Mouse (Mus musculus): Measurements from ENCODE around the gene Gm1673.

The Gm1673 gene

DNA sequence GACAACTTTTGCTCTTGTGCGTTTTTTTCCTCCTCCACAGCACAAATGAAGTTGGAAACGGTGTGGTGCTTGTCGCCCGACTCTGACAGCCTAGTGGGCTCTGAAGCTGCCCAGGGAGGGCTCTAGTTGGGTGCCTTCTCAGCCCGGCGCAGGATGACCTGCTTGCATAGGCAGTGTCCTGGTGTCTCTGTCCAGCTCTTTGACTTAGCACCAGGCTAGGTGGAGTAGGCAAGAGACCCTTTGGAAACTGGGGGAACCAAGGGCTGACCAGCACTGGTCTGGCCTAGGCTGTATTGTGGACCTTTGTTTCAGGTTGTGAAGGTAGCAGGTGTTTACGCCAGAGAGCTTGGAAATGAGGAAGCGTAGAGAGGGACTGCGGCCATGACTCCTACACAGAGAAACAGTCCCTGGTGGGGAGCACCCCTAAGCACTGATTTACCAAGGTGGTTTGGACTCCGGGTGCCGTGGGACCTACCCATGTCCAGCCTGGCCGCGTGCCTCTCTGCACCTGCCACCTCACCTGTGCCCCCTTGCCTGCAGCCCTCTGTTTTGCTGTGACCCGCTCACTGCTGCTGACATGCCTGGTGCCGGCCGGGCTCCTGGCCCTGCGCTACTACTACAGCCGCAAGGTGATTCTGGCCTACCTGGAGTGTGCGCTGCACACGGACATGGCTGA lies 14.7 kb downstream of the Gm1673 start:
- no peak for DNase-seq (ENCODE audit: low read depth)

DNA sequence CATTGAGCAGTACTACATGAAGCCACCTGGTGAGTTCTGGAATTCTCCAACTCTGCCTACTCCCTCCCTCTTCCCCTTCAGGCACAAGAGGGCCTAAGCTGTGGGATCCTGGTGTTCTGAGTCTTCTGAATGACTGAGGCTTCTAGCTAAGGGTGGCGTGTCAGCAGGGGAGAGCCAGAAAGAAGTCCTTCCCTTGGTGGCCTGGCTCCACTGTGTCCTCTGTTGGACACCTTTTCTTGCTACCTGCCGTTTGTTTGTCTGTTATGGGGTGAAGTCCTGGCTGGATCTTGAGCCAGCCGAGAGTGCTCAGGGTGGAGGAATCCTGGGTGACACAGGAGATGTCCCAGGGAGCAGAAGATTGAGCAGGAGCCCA lies 15.3 kb downstream of the Gm1673 start:
- DNase-seq (ENCODE audit: low read depth) = no peak

DNA sequence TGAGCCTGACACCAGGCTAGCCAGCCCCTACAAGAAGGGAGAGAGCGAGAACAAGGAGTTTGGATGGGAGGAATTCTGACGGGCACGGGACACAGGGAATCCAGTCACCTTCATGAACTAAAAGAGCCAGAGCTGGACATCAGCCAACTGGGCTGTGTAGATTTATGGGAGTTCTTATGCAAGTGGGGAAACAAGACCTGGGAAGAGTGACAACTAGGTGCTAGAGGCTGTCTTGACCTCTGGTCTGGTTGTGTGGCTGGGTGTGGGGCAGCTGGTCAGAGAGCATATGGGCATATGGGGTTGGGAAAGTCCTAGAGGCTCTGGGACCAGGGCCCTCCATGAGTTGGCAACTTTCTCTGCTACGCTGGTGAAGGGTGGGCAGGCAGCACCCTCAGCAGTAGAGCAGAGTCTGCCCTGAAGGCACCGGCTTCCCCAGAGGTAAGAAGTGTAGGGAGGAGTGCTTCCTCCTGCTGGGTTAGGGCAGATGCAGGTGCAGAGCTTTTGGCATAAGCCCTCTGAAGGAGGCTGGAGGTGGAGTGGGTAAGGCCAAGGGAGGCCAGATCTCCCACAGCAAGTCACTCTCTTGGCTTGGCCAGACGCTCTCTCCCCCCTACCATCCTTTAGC lies 16.3 kb downstream of the Gm1673 start:
- peak; percentile 37 for DNase-seq (ENCODE audit: low read depth)

- no peak for DNase-seq (ENCODE audit: low read depth)
These were observed 17.6 kb downstream of the Gm1673 start for GRCm38 (mm10) chr5:34000809-34001208.

- no peak for DNase-seq (ENCODE audit: low read depth)
These were observed 18.2 kb downstream of the Gm1673 start for GRCm38 (mm10) chr5:34001401-34001800.

DNA sequence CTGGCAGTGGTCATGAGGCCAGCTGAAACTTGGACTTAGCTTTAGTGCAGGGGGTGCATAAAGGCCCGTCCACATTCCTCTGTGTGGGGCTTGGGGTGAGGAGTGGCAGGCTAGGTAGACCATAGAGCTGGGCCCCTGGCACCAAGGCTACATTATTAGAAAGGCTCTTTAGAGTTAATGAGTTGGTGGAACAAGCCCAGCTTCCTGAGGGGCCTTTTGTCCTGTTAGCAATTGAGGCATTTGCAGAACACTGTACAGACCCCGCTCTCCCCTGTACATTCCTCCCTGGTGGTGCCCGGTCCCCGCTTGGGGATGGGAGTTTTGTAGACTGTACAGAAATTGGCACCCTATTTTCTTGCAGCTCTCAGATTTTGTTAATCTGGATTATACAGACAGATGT lies 19.4 kb downstream of the Gm1673 start:
- DNase-seq (ENCODE audit: low read depth) = no peak

DNA sequence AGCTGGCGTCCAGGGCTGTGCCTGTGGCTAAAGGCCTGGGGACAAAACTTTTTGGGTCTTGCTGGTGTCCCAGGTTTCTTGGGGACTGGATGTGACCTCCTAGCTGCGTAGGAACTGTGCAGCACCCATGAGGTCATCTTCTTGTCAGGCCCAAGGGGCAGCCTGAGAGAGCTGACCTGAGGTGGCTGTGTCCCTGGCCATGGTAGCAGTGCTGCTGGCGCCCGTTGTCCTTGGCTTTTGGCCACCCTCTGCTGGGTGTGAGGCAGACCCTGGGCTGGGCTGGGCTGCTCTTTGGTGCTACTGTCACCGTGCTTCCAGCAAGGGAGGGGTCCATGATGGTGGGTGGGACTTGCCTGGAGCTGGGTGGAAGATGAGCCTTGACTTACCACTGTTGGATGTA lies 21.4 kb downstream of the Gm1673 start:
- no peak for DNase-seq (ENCODE audit: low read depth)

DNA sequence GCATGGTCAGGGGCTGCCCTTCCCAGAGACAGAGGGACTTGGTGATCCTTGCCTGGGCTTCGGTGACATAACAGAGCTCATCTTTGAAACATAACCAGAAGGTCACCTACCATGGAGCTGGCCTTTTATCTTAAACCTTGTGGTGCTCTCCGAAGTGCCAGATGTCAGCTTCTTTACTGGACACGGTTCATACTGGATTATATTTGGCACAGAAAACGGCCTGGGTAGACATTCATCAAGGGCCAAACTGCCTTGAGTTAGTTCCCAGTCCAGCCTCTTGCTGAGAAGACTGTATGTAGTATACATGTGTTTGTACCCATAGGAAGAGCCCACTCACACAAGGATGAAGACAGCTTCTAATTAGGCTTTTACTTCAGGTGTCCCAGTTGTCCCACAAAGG lies 23.6 kb downstream of the Gm1673 start:
- DNase-seq (ENCODE audit: low read depth) = no peak

DNA sequence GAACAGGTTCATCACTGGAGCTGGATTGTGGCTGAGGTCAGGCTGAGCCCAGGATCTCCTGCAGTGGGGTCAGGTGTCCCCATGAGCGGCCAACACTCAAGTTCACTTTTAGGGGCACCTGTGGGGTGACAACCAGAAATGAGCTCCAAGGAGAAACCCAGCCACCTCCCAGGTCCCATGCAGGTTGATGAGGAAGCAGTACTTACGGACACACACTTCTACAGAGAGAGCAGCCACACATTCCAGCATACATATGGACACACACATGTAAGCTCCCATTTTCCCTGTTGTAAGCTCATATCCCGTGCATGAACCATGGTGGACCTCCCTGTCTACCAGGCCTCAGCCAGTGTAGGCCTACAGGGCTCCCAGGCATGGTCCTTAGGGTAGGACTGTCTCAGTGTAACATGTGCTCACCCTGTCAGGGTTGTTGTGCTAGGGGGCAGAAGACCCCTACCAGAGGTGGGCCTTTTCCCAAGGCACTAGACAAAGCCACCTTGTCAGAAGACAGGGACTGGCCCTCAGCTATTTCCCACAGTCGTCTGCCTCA lies 24.2 kb downstream of the Gm1673 start:
- DNase-seq (ENCODE audit: low read depth) = no peak

GRCm38 (mm10) chr5:34014652-34015051 lies 31.4 kb downstream of the Gm1673 start:
- DNase-seq (ENCODE audit: low read depth) = peak; percentile 24

DNA sequence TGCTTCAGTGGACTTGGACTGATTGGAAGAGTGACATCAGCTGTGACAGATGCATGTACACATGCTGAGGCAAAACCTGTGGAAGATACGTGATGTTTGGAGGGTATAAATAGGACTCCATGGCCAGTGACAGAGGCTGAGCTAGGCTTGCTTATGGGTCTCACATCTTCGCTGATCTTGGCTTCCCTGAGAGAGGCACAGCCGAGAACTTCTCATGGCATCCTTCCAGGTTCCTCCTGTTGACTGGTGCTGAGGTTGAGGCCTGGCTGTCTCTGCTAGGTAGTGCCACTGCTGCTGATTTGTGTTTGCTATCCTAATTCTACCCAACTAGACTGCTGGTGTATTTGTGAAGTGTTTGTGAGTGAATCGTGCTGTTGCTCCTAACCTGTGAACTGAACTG lies 35.7 kb downstream of the Gm1673 start:
- DNase-seq (ENCODE audit: low read depth) = no peak

DNA sequence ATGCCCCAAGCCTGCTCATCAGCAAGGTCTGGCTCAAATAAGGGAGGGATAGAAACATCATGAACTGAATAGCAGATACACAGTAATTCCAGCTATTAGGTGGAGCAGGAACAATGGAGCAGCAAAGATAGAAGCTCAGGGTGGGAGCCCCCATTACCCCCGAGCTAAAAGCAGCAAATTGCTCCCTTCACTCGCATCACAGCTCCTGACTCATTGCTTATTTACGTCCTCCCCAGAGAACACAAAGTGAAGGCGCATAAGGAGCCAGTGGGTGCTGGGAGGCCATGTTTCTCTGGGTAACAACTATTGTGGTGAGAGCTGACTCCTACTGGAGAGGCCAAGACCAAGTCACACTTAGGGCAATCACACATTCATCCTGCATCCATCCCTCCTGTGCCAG lies 46.9 kb downstream of the Gm1673 start:
- DNase-seq (ENCODE audit: low read depth) = no peak

DNA sequence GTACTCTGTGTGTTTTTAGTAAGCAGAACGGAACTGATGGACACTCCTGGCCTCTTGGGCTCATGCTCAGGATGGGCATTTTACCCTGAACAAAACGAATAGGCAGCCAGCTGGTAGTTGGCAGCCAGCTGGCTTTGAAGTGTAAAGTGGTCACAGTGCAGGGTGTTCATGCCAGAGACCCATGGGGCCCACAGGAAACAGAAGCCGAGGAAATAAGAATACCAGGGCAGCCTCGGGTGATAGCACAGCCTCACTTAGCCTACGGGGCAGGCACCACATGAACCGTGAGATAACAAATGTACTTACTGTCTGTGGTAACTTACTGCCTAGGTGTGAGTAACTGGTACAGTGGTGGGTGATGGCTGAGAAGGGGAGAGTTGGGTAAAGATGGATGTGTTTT lies 47.8 kb downstream of the Gm1673 start:
- DNase-seq (ENCODE audit: low read depth) = no peak

GRCm38 (mm10) chr5:34032520-34032919 lies 49.3 kb downstream of the Gm1673 start:
- DNase-seq (ENCODE audit: low read depth) = no peak

All from NIH3T3 (cell line).